Mouse (Mus musculus) lung, postnatal 0 days (tissue): ENCODE results near the gene Bpifb1. TPM values are rescaled to one million over a fixed set of nuclear protein-coding genes. Genes with fewer than 3 reads are reported as not detected.

ENCODE experiments used
- polyA plus RNA-seq: library from polyadenylated mRNA; unstranded; fragments of >200 nt; fragmentation: Nextera tagmentation; extraction: Ambion mirVana; gene quantifications from 2 replicates; pipeline ENCODE4 v1.2.1, GENCODE M21; 2015

The Bpifb1 gene
- polyA plus RNA-seq, 1 experiment from 2014 or later = 7.3 TPM

Other genes starting within 250 kb of the Bpifb1 start
- gene Bpifa6, start 215.9 kb upstream of the Bpifb1 start, polyA plus RNA-seq = not detected in 2 replicates
- not detected in 2 replicates for gene Bpifa2, start 182.6 kb upstream of the Bpifb1 start, polyA plus RNA-seq
- not detected in 2 replicates for gene Bpifa3, start 60.5 kb upstream of the Bpifb1 start, polyA plus RNA-seq
- 5.1 and 5.4 TPM in 2 replicates for gene Bpifa1, start 47.9 kb upstream of the Bpifb1 start, polyA plus RNA-seq
- not detected in 2 replicates for gene Bpifa5, start 28.2 kb upstream of the Bpifb1 start, polyA plus RNA-seq
- gene Bpifb5, start 32.9 kb downstream of the Bpifb1 start, polyA plus RNA-seq = 18.2 and 20.4 TPM in 2 replicates
- gene Bpifb9a, start 67.0 kb downstream of the Bpifb1 start, polyA plus RNA-seq = not detected in 2 replicates
- gene Bpifb9b, start 116.4 kb downstream of the Bpifb1 start, polyA plus RNA-seq = not detected in 2 replicates
- gene Cdk5rap1, start 182.2 kb downstream of the Bpifb1 start, polyA plus RNA-seq = 5.6 and 18.9 TPM in 2 replicates
- 7.7 and 8.0 TPM in 2 replicates for gene Snta1, start 217.3 kb downstream of the Bpifb1 start, polyA plus RNA-seq
- gene Cbfa2t2, start 245.7 kb downstream of the Bpifb1 start, polyA plus RNA-seq = 14.6 and 16.6 TPM in 2 replicates